Mouse (Mus musculus) cortical plate, adult 2 months (tissue): Measurements from ENCODE around the gene Kpna7. TPM values are rescaled to one million over a fixed set of nuclear protein-coding genes. Genes with fewer than 3 reads are reported as not detected.

ENCODE experiments used
- H3K27ac ChIP-seq: fragments of 200-500 bp; 2 replicates; pipeline ENCODE4 v1.5.1; 2012; ENCODE audit warnings: low read length, control low read depth, inconsistent platforms; ENCODE audit not compliant: insufficient read depth
- H3K4me1 ChIP-seq: fragments of 200-500 bp; 2 replicates; pipeline ENCODE4 v1.6.1; 2011; ENCODE audit warnings: low read length; ENCODE audit not compliant: control insufficient read depth, insufficient read depth
- H3K4me3 ChIP-seq: fragments of 200-500 bp; 2 replicates; pipeline ENCODE4 v1.5.1; 2011; ENCODE audit warnings: mild to moderate bottlenecking, low read length, control low read depth; ENCODE audit not compliant: insufficient read depth
- CTCF ChIP-seq: fragments of 200-500 bp; IDR thresholded peaks from 2 replicates; pipeline ENCODE4 v1.5.1; 2011; ENCODE audit warnings: mild to moderate bottlenecking, control low read depth, low read length; ENCODE audit not compliant: insufficient read depth; ENCODE audit errors: extremely low read depth
- POLR2A ChIP-seq: fragments of 200-500 bp; IDR thresholded peaks from 2 replicates; pipeline ENCODE4 v1.6.1; 2011; ENCODE audit warnings: mild to moderate bottlenecking, low read length, control low read depth; ENCODE audit not compliant: insufficient read depth; ENCODE audit errors: extremely low read depth
- polyA plus RNA-seq: library from polyadenylated mRNA; depleted of rRNA; stranded (reverse); fragments of >200 nt; gene quantifications from 2 replicates; pipeline ENCODE4 v1.2.3, GENCODE M21; 2012; rRNA removed

The Kpna7 gene
- polyA plus RNA-seq, 1 experiment: not detected

- Histone ChIP-seq H3K4me3 (no peak overlapping the region), H3K4me1 (peaks cover 17% of the 10 kb centered on the region), H3K27ac (no peak overlapping the region)
- no peak for TF ChIP-seq POLR2A
- TF ChIP-seq CTCF: no peak
Observed at GRCm38 (mm10) chr5:144950428-144951051, 133.3 kb downstream of the Kpna7 start.

GRCm38 (mm10) chr5:144949856-144950255, 134.0 kb downstream of the Kpna7 start:
- no peak for TF ChIP-seq CTCF
- no peak for TF ChIP-seq POLR2A
- H3K27ac ChIP-seq: no peak overlapping the region
- no peak overlapping the region for H3K4me3 ChIP-seq
- H3K4me1 ChIP-seq: peaks cover 17% of the 10 kb centered on the region

GRCm38 (mm10) chr5:144948422-144948821, 135.4 kb downstream of the Kpna7 start:
- H3K4me1 ChIP-seq: peaks cover 13% of the 10 kb centered on the region
- no peak for TF ChIP-seq POLR2A
- TF ChIP-seq CTCF: no peak
- H3K27ac ChIP-seq: no peak overlapping the region
- H3K4me3 ChIP-seq: no peak overlapping the region

- TF ChIP-seq POLR2A: no peak
- no peak for TF ChIP-seq CTCF
- Histone ChIP-seq H3K4me1 (peaks cover 13% of the 10 kb centered on the region), H3K4me3 (no peak overlapping the region), H3K27ac (no peak overlapping the region)
Observed at GRCm38 (mm10) chr5:144948002-144948401, 135.8 kb downstream of the Kpna7 start.

GRCm38 (mm10) chr5:144946032-144946431, 137.8 kb downstream of the Kpna7 start:
- TF ChIP-seq CTCF (no peak), POLR2A (no peak)
- Histone ChIP-seq H3K27ac (no peak overlapping the region), H3K4me3 (no peak overlapping the region), H3K4me1 (peaks cover 14% of the 10 kb centered on the region)

- Histone ChIP-seq H3K4me3 (no peak overlapping the region), H3K27ac (no peak overlapping the region), H3K4me1 (peaks cover 12% of the 10 kb centered on the region)
- TF ChIP-seq CTCF: no peak
- no peak for TF ChIP-seq POLR2A
Observed at GRCm38 (mm10) chr5:144944932-144945331, 138.9 kb downstream of the Kpna7 start.

- Histone ChIP-seq H3K4me1 (peaks cover 11% of the 10 kb centered on the region), H3K4me3 (no peak overlapping the region), H3K27ac (no peak overlapping the region)
- no peak for TF ChIP-seq POLR2A
- TF ChIP-seq CTCF: no peak
Observed at GRCm38 (mm10) chr5:144944370-144944769, 139.5 kb downstream of the Kpna7 start.

GRCm38 (mm10) chr5:144943346-144943745, 140.5 kb downstream of the Kpna7 start:
- H3K4me1 ChIP-seq: peaks cover 12% of the 10 kb centered on the region
- H3K27ac ChIP-seq: no peak overlapping the region
- no peak for TF ChIP-seq CTCF
- TF ChIP-seq POLR2A: no peak

GRCm38 (mm10) chr5:144942431-144942830, 141.4 kb downstream of the Kpna7 start:
- TF ChIP-seq POLR2A (no peak), CTCF (no peak)
- Histone ChIP-seq H3K4me1 (peaks cover 13% of the 10 kb centered on the region), H3K27ac (no peak overlapping the region), H3K4me3 (no peak overlapping the region)

More at GRCm38 (mm10) chr5:144943346-144943745, 140.5 kb downstream of the Kpna7 start:
- H3K4me3 ChIP-seq: no peak overlapping the region

- no peak overlapping the region for H3K4me3 ChIP-seq
- no peak for TF ChIP-seq CTCF
- no peak for TF ChIP-seq POLR2A
Observed at GRCm38 (mm10) chr5:144940904-144941303, 142.9 kb downstream of the Kpna7 start.

GRCm38 (mm10) chr5:144937304-144937703, 146.5 kb downstream of the Kpna7 start:
- TF ChIP-seq CTCF (no peak), POLR2A (no peak)
- Histone ChIP-seq H3K4me1 (peaks cover 16% of the 10 kb centered on the region), H3K4me3 (no peak overlapping the region), H3K27ac (peak overlapping the region; percentile 53; the same call in 1 of the 2 replicates)

More at GRCm38 (mm10) chr5:144940904-144941303, 142.9 kb downstream of the Kpna7 start:
- peaks cover 18% of the 10 kb centered on the region for H3K4me1 ChIP-seq
- peak overlapping the region; percentile 32; the same call in 1 of the 2 replicates for H3K27ac ChIP-seq

Other genes with a start within 250 kb of the Kpna7 start
- gene Smurf1, start 118.2 kb downstream of the Kpna7 start, polyA plus RNA-seq: 33.8 and 34.0 TPM in 2 replicates
- gene Gm4871, start 51.3 kb downstream of the Kpna7 start, polyA plus RNA-seq: not detected in 2 replicates
- not detected in 2 replicates for gene 1700018F24Rik, start 41.0 kb downstream of the Kpna7 start, polyA plus RNA-seq
- gene Arpc1a, start 200 bp downstream of the Kpna7 start, polyA plus RNA-seq: 253 and 254 TPM in 2 replicates
- 74.5 and 84.6 TPM in 2 replicates for gene Arpc1b, start 30.2 kb upstream of the Kpna7 start, polyA plus RNA-seq
- gene Pdap1, start 56.2 kb upstream of the Kpna7 start, polyA plus RNA-seq: 74.2 and 92.2 TPM in 2 replicates
- 104 and 105 TPM in 2 replicates for gene Bud31, start 56.3 kb upstream of the Kpna7 start, polyA plus RNA-seq
- gene Ptcd1, start 83.1 kb upstream of the Kpna7 start, polyA plus RNA-seq: 16.4 and 18.5 TPM in 2 replicates
- gene Cpsf4, start 83.2 kb upstream of the Kpna7 start, polyA plus RNA-seq: 39.1 and 43.0 TPM in 2 replicates
- 380 and 392 TPM in 2 replicates for gene Atp5j2, start 108.0 kb upstream of the Kpna7 start, polyA plus RNA-seq
- 8.5 and 9.8 TPM in 2 replicates for gene Zkscan14, start 117.8 kb upstream of the Kpna7 start, polyA plus RNA-seq
- gene Zkscan5, start 120.5 kb upstream of the Kpna7 start, polyA plus RNA-seq: 9.3 and 10.0 TPM in 2 replicates
- gene Zfp655, start 147.7 kb upstream of the Kpna7 start, polyA plus RNA-seq: 21.7 and 22.9 TPM in 2 replicates
- gene Zscan25, start 196.5 kb upstream of the Kpna7 start, polyA plus RNA-seq: 15.1 and 15.8 TPM in 2 replicates